Mouse (Mus musculus) liver, postnatal 0 days (tissue): ENCODE data around the gene Pgls.

Experiments
- CTCF ChIP-seq: sonication (generic); IDR thresholded peaks from 2 replicates; pipeline ENCODE4 v1.5.1; 2016; ENCODE audit warnings: antibody characterized with exemption, low read depth
- EP300 ChIP-seq: IDR thresholded peaks from 2 replicates; pipeline ENCODE4 v1.6.1; 2016; ENCODE audit warnings: antibody characterized with exemption, low read depth, mild to moderate bottlenecking

DNA sequence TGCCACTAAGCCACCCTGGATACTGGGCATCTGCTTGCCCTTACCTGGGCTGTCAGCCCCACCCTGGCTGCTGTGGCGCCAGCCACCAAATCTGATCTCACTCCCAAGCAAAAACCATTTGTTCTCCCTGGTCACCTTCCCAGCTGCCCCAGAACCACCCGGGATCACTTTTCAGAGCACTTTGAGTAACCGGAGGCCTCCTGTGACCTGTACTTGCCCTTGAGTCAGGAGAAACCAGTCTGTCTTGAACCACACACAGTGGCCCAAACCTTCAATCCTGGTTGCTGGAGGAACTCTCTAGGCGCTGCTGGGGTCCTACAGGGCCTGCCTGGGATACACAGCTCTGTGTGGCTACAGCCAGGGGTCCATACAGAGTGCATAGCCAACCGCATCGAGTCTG, 39.2 kb upstream of the Pgls start:
- TF ChIP-seq CTCF (no peak), EP300 (no peak)
